Mouse (Mus musculus) lung, postnatal 0 days (tissue): ENCODE measurements around the gene Fbxo36. TPM values are rescaled to one million over a fixed set of nuclear protein-coding genes. Genes with fewer than 3 reads are reported as not detected.
A peak's percentile ranks its signal among the peaks of the same experiment; 100 is the strongest.

Experiments
- ATAC-seq: fragments of 200-750 bp; cut with Nextera tagmentation; 2 replicates; pipeline ENCODE4 v1.8.0; 2017; ENCODE audit warnings: moderate library complexity
- DNase-seq: peaks from one replicate; pipeline ENCODE4 v3.0.0-alpha.2; 2016; ENCODE audit warnings: low spot score
- H3K27ac ChIP-seq: fragments of 300-500 bp; sonication (generic); 2 replicates; pipeline ENCODE4 v1.5.1; 2014; ENCODE audit warnings: antibody characterized with exemption, mild to moderate bottlenecking, low read length, mixed read lengths
- H3K27me3 ChIP-seq: fragments of 300-500 bp; sonication (generic); replicated peaks from 2 replicates; pipeline ENCODE4 v1.6.1; 2014; ENCODE audit warnings: low read length, mixed read lengths; ENCODE audit not compliant: insufficient read depth
- H3K36me3 ChIP-seq: fragments of 300-500 bp; sonication (generic); 2 replicates; pipeline ENCODE4 v1.6.1; 2014; ENCODE audit warnings: low read length, mixed read lengths; ENCODE audit not compliant: insufficient read depth
- H3K4me1 ChIP-seq: fragments of 300-500 bp; sonication (generic); 2 replicates; pipeline ENCODE4 v1.6.1; 2014; ENCODE audit warnings: antibody characterized with exemption, low read depth, low read length, mixed read lengths; ENCODE audit not compliant: insufficient read depth
- H3K4me2 ChIP-seq: fragments of 300-500 bp; sonication (generic); replicated peaks from 2 replicates; pipeline ENCODE4 v1.6.1; 2014; ENCODE audit warnings: low read depth, mild to moderate bottlenecking, low read length, moderate library complexity, mixed read lengths
- H3K4me3 ChIP-seq: fragments of 300-500 bp; sonication (generic); 2 replicates; pipeline ENCODE4 v1.5.1; 2014; ENCODE audit warnings: low read depth, low read length
- H3K9ac ChIP-seq: fragments of 300-500 bp; sonication (generic); replicated peaks from 2 replicates; pipeline ENCODE4 v1.6.1; 2014; ENCODE audit warnings: low read depth, mild to moderate bottlenecking
- H3K9me3 ChIP-seq: fragments of 300-500 bp; sonication (generic); 2 replicates; pipeline ENCODE4 v1.6.1; 2016; ENCODE audit warnings: low read length, mixed read lengths
- CTCF ChIP-seq: IDR thresholded peaks from 2 replicates; pipeline ENCODE4 v1.5.1; 2016; ENCODE audit warnings: antibody characterized with exemption, mild to moderate bottlenecking
- EP300 ChIP-seq: IDR thresholded peaks from 2 replicates; pipeline ENCODE4 v1.6.1; 2016; ENCODE audit warnings: antibody characterized with exemption, mild to moderate bottlenecking, control low read depth
- WGBS: fragments of 180-500 bp; shearing (Covaris S2); extraction: QIAGEN DNeasy Blood & Tissue Kit; methylation state at CpG from one replicate; pipeline ENCODE4 v1.1.7; 2014; 5-methylcytosine and 5-hydroxymethylcytosine counted together
- polyA plus RNA-seq: library from polyadenylated mRNA; unstranded; fragments of >200 nt; fragmentation: Nextera tagmentation; extraction: Ambion mirVana; gene quantifications from 2 replicates; pipeline ENCODE4 v1.2.1, GENCODE M21; 2015

Fbxo36 gene
- polyA plus RNA-seq, 1 experiment from 2014 or later: 23.6 TPM

DNA sequence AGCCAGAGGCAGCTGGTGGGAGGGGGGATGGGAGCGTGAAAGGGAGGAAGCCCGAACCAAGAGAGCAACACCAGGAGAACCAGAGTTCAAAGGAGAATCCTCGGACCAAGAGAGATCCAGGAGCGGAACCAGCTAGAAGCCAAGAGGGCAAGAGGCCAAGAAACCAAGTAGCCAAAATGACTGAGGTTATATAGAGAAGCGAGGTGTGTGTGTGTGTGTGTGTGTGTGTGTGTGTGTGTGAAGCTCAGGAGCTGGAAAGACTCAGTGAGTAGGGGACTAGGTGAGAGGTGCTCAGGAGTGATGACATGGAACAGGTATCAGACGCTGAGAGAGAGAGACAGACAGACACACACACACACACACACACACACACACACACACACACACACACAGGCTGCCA lies 31.5 kb downstream of the Fbxo36 start:
- no peaks in the 10 kb centered on the region for H3K36me3 ChIP-seq
- 52% methylated on average over 6 of the region's 6 CpGs for WGBS
- no peak overlapping the region for H3K27ac ChIP-seq
- H3K4me2 ChIP-seq: no peak overlapping the region
- H3K9ac ChIP-seq: no peak overlapping the region
- H3K4me3 ChIP-seq: no peak overlapping the region
- TF ChIP-seq EP300 (no peak), CTCF (no peak)
- DNase-seq: no peak
- H3K4me1 ChIP-seq: no peaks in the 10 kb centered on the region
- H3K27me3 ChIP-seq: no peaks in the 10 kb centered on the region
- H3K9me3 ChIP-seq: no peaks in the 10 kb centered on the region
- no peak for ATAC-seq

DNA sequence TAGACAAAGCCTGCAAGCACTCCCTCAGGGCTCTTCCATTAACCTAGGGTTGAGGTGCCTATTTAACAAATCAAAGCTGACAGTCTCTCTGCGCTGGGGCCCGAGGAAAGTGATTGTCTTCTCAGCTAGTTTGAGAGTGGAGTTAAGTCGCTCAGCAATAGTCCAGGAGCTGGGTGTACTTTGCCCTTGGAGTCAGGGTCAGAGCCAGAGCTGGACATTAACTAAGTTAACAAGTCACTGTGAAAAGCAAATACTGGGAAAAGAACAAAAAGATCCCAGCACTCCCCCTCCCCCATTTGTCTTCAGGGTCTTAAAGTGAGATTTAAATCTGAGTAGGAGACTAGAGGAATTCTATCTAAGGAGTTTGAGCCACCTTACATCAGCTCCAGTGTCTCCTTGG lies 32.5 kb downstream of the Fbxo36 start:
- 35% methylated on average over 3 of the region's 3 CpGs for WGBS
- Histone ChIP-seq H3K4me3 (no peak overlapping the region), H3K27ac (no peak overlapping the region), H3K27me3 (no peaks in the 10 kb centered on the region), H3K9me3 (no peaks in the 10 kb centered on the region), H3K36me3 (no peaks in the 10 kb centered on the region), H3K4me2 (no peak overlapping the region), H3K9ac (no peak overlapping the region), H3K4me1 (no peaks in the 10 kb centered on the region)
- DNase-seq: no peak
- no peak for ATAC-seq
- no peak for TF ChIP-seq EP300
- TF ChIP-seq CTCF: no peak

DNA sequence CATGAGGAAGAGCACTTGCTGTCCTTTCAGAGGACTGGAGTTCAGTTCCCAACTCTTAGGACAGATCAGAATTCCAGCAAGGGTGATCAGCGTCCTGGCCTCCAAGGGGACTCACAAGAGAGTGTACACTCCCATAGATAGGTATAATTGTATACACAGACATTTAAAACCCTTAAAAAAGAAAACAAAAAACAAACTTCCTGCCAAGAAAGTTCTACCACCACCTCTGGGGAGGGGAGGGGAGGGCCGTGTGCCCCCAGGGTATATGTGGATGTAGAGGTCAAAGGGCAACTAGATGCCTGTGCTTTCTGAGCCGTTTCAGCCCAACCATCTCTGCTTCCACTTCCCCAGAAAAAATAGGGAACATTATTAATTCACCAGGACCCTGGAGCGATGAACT lies 33.3 kb downstream of the Fbxo36 start:
- H3K9ac ChIP-seq: no peak overlapping the region
- no peak overlapping the region for H3K4me3 ChIP-seq
- 64% methylated on average over 4 of the region's 4 CpGs for WGBS
- H3K4me2 ChIP-seq: no peak overlapping the region
- TF ChIP-seq CTCF (no peak), EP300 (no peak)
- no peaks in the 10 kb centered on the region for H3K27me3 ChIP-seq
- ATAC-seq (no peak), DNase-seq (no peak)
- H3K4me1 ChIP-seq: no peaks in the 10 kb centered on the region
- no peak overlapping the region for H3K27ac ChIP-seq
- H3K36me3 ChIP-seq: no peaks in the 10 kb centered on the region
- no peaks in the 10 kb centered on the region for H3K9me3 ChIP-seq

GRCm38 (mm10) chr1:84877590-84877989 lies 37.9 kb downstream of the Fbxo36 start:
- Histone ChIP-seq H3K27ac (no peak overlapping the region), H3K4me1 (no peaks in the 10 kb centered on the region), H3K9ac (no peak overlapping the region), H3K36me3 (no peaks in the 10 kb centered on the region), H3K4me2 (no peak overlapping the region), H3K4me3 (no peak overlapping the region), H3K9me3 (no peaks in the 10 kb centered on the region), H3K27me3 (no peaks in the 10 kb centered on the region)
- ATAC-seq (no peak; the same call in 1 of the 2 replicates), DNase-seq (no peak)
- no peak for TF ChIP-seq EP300
- no peak for TF ChIP-seq CTCF
- WGBS: 59% methylated on average over 2 of the region's 2 CpGs

DNA sequence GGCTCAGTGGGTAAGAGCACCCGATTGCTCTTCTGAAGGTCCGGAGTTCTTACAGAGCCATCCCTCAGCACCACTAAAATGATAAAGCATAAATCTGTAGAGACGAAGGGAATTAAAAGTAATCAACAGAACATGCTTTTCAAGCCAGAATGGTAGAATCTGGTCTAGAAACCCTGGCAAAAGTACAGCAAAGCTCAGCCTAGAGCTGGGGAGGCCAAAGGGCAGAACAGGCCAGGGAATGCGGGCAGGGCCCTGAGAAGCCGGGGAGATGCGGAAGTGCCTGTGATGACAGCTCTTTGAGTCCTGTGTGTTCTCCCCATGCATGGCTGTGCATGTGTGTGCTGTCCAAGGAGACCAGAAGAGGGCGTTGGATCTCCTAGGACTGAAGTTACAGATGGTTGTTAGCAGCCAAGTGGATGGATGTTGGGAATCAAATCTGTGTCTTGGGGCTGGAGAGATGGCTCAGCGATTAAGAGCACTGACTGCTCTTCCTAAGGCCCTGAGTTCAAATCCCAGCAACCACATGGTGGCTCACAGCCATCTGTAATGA lies 40.0 kb downstream of the Fbxo36 start:
- WGBS: 91% methylated on average over 8 of the region's 8 CpGs
- Histone ChIP-seq H3K27me3 (no peaks in the 10 kb centered on the region), H3K9ac (no peak overlapping the region), H3K27ac (no peak overlapping the region), H3K4me3 (no peak overlapping the region), H3K9me3 (no peaks in the 10 kb centered on the region), H3K36me3 (no peaks in the 10 kb centered on the region), H3K4me1 (no peaks in the 10 kb centered on the region), H3K4me2 (no peak overlapping the region)
- ATAC-seq: no peak
- DNase-seq: no peak
- TF ChIP-seq CTCF (no peak), EP300 (no peak)

DNA sequence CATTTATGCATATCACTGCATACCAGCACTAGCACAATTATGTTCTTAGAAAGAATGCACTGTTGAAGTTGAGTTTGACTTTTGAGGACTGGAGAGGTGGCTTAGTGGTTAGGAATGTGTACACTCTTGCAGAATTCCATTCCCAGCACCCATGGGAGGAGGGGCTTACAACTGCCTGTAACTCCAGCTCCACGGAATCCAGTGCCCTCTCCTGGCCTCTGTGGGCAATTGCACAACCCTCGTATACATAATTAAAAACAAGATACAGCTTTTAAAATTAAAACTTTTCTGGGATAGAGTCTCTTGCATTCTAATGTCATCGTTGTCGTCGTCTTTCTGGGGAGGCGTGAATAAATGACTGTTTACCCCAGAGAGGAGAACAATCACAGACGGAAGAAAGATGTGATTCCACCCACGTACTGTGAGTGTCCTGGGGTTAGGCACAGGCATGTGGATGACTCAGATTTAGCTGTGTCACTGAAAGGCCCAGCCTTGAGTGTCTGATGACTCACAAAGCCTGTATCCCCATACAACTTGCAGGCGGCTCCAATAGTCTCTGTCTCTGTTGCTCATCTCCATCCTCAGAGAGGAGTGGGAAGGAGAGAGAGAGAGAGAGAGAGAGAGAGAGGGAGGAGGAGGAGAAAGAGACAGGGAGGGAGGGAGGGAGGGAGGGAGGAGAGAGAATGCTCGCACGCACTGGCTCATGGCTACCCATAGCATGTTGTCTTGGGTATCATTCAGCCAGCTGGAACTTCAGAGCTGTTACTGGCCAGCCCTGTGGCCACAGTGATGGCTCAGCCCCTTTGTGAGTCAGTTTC lies 41.8 kb downstream of the Fbxo36 start:
- no peaks in the 10 kb centered on the region for H3K27me3 ChIP-seq
- H3K9ac ChIP-seq: no peak overlapping the region
- H3K27ac ChIP-seq: no peak overlapping the region
- WGBS: 70% methylated on average over 11 of the region's 11 CpGs
- no peaks in the 10 kb centered on the region for H3K36me3 ChIP-seq
- H3K4me3 ChIP-seq: no peak overlapping the region
- H3K4me1 ChIP-seq: no peaks in the 10 kb centered on the region
- H3K9me3 ChIP-seq: no peaks in the 10 kb centered on the region
- TF ChIP-seq EP300: no peak
- peak; percentile 37 for TF ChIP-seq CTCF
- H3K4me2 ChIP-seq: no peak overlapping the region
- no peak; the same call in 1 of the 2 replicates for ATAC-seq
- no peak for DNase-seq
